Mouse (Mus musculus): ENCODE measurements around the gene Ifitm7.

GRCm38 (mm10) chr16:13994076-13994475 is 7.4 kb upstream of the Ifitm7 start:
- TF ChIP-seq CTCF (IDR thresholded peaks at IDR 0.05; ENCODE audit: low read depth, low read length): no peak
- no peak for TF ChIP-seq POLR2A (IDR thresholded peaks at IDR 0.05; ENCODE audit: insufficient read depth, low read length)
